Mouse (Mus musculus) CH12.LX (cell line): ENCODE data around the gene Sbf2. TPM values are rescaled to one million over a fixed set of nuclear protein-coding genes. Genes with fewer than 3 reads are reported as not detected.

Source experiments
- DNase-seq: peaks from one replicate; pipeline ENCODE4 v3.0.0-alpha.2; 2013; ENCODE audit errors: extremely low read depth
- H3K27ac ChIP-seq: 2 replicates; pipeline ENCODE4 v1.5.1; 2012; ENCODE audit warnings: low read depth, mild to moderate bottlenecking, control low read depth, moderate library complexity; ENCODE audit not compliant: insufficient read depth
- H3K27me3 ChIP-seq: replicated peaks from 2 replicates; pipeline ENCODE3; 2012; ENCODE audit warnings: inconsistent platforms
- H3K36me3 ChIP-seq, 2 experiments: replicated peaks in 1 of 2; 2 replicates each; pipeline versions ENCODE3 to v1.6.1; 2012; ENCODE audit warnings: inconsistent platforms in 1 of 2, low read length in 1 of 2, mild to moderate bottlenecking in 1 of 2, mixed read lengths in 1 of 2, moderate library complexity in 1 of 2; ENCODE audit not compliant: control insufficient read depth in 1 of 2, insufficient read depth in 1 of 2
- H3K4me1 ChIP-seq, 2 experiments: 2 replicates each; pipeline ENCODE4 v1.6.1; 2012; ENCODE audit warnings: inconsistent platforms in 1 of 2, moderate library complexity in 1 of 2; ENCODE audit not compliant: insufficient read depth in 2 of 2, control insufficient read depth in 1 of 2
- H3K4me2 ChIP-seq: 2 replicates; pipeline ENCODE4 v1.6.1; 2012; ENCODE audit warnings: low read depth, mild to moderate bottlenecking, control low read depth; ENCODE audit not compliant: poor library complexity, insufficient read depth, severe bottlenecking
- H3K4me3 ChIP-seq, 3 experiments: fragments of 150-350 bp in 1 of 3; sonication (generic) in 1 of 3; replicated peaks in 1 of 3; 2 replicates each; pipeline versions ENCODE3 to v1.5.1; 2011 to 2012; ENCODE audit warnings: low read depth in 2 of 3, low read length in 2 of 3, mild to moderate bottlenecking in 2 of 3, moderate library complexity in 2 of 3, control low read depth in 1 of 3, improper control_type of control experiment in 1 of 3, inconsistent platforms in 1 of 3, mixed read lengths in 1 of 3; ENCODE audit not compliant: poor library complexity in 1 of 3
- H3K79me2 ChIP-seq: replicated peaks from 2 replicates; pipeline ENCODE4 v1.6.1; 2012; ENCODE audit warnings: mild to moderate bottlenecking, moderate library complexity; ENCODE audit not compliant: control insufficient read depth, poor library complexity, insufficient read depth, severe bottlenecking; ENCODE audit errors: extremely low read depth
- H3K9ac ChIP-seq: 2 replicates; pipeline ENCODE4 v1.6.1; 2012; ENCODE audit warnings: low read depth, mild to moderate bottlenecking, control low read depth, moderate library complexity; ENCODE audit not compliant: insufficient read depth
- H3K9me3 ChIP-seq: replicated peaks from 2 replicates; pipeline ENCODE3; 2012; ENCODE audit warnings: low read length, inconsistent platforms, mixed read lengths
- BHLHE40 ChIP-seq: IDR thresholded peaks from 2 replicates; pipeline ENCODE4 v1.6.1; 2011; ENCODE audit warnings: mild to moderate bottlenecking, low read depth, low read length, improper control_type of control experiment
- E2F4 ChIP-seq: IDR thresholded peaks from 2 replicates; pipeline ENCODE4 v1.6.1; 2011; ENCODE audit warnings: low read depth, low read length, improper control_type of control experiment; ENCODE audit not compliant: insufficient replicate concordance
- ELF1 ChIP-seq: IDR thresholded peaks from 2 replicates; pipeline ENCODE4 v1.6.1; 2014; ENCODE audit warnings: low read depth, mild to moderate bottlenecking, inconsistent platforms, low read length, improper control_type of control experiment
- ETS1 ChIP-seq: conservative IDR thresholded peaks from 2 replicates; pipeline ENCODE4 v1.6.1; 2012; ENCODE audit warnings: low read depth, mild to moderate bottlenecking, inconsistent platforms, low read length, improper control_type of control experiment, moderate library complexity
- JUND ChIP-seq: conservative IDR thresholded peaks from 2 replicates; pipeline ENCODE4 v1.6.1; 2011; ENCODE audit warnings: low read depth, low read length, improper control_type of control experiment
- MAZ ChIP-seq: IDR thresholded peaks from 2 replicates; pipeline ENCODE4 v1.6.1; 2012; ENCODE audit warnings: low read depth, mild to moderate bottlenecking, inconsistent platforms, low read length, improper control_type of control experiment, moderate library complexity
- MEF2A ChIP-seq: IDR thresholded peaks from 2 replicates; pipeline ENCODE4 v1.6.1; 2014; ENCODE audit warnings: low read depth, mild to moderate bottlenecking, inconsistent platforms, low read length, improper control_type of control experiment, borderline replicate concordance
- MYC ChIP-seq: IDR thresholded peaks from 2 replicates; pipeline ENCODE4 v1.6.1; 2011; ENCODE audit warnings: low read depth, mild to moderate bottlenecking, improper control_type of control experiment, low read length
- NELFE ChIP-seq: IDR thresholded peaks from 2 replicates; pipeline ENCODE4 v1.6.1; 2011; ENCODE audit warnings: low read depth, low read length, improper control_type of control experiment
- PAX5 ChIP-seq: IDR thresholded peaks from 2 replicates; pipeline ENCODE4 v1.6.1; 2012; ENCODE audit warnings: low read length, inconsistent platforms, mixed read lengths
- POLR2A ChIP-seq: IDR thresholded peaks from 2 replicates; pipeline ENCODE4 v1.6.1; 2011; ENCODE audit warnings: low read depth, mild to moderate bottlenecking, improper control_type of control experiment, low read length
- RAD21 ChIP-seq: IDR thresholded peaks from 2 replicates; pipeline ENCODE4 v1.6.1; 2011; ENCODE audit warnings: low read depth, mild to moderate bottlenecking, low read length, improper control_type of control experiment, moderate library complexity
- RCOR1 ChIP-seq: conservative IDR thresholded peaks from 2 replicates; pipeline ENCODE4 v1.6.1; 2012; ENCODE audit warnings: low read depth, mild to moderate bottlenecking, inconsistent platforms, low read length, improper control_type of control experiment
- TBP ChIP-seq: conservative IDR thresholded peaks from 2 replicates; pipeline ENCODE4 v1.6.1; 2011; ENCODE audit warnings: low read depth, low read length, improper control_type of control experiment
- TCF12 ChIP-seq: IDR thresholded peaks from 2 replicates; pipeline ENCODE4 v1.6.1; 2014; ENCODE audit warnings: low read depth, mild to moderate bottlenecking, inconsistent platforms, low read length, improper control_type of control experiment
- USF1 ChIP-seq: IDR thresholded peaks from 2 replicates; pipeline ENCODE4 v1.6.1; 2014; ENCODE audit warnings: low read depth, mild to moderate bottlenecking, inconsistent platforms, low read length, improper control_type of control experiment
- ZMIZ1 ChIP-seq: IDR thresholded peaks from 2 replicates; pipeline ENCODE4 v1.6.1; 2012; ENCODE audit warnings: low read depth, mild to moderate bottlenecking, inconsistent platforms, low read length, improper control_type of control experiment
- dilution Hi-C: fragments of 300-500 bp; cut with MboI; formaldehyde crosslinking; loops from 2 replicates; pipeline ENCODE4 v1.14.3; 2020; ENCODE audit warnings: low sequenced_read_pairs; ENCODE audit not compliant: extremely low pct_unique_long_range_greater_than_20kb, extremely low pct_ligation_motif_present
- in situ Hi-C: fragments of 300-500 bp; cut with MboI; formaldehyde crosslinking; loops from 3 replicates; pipeline ENCODE4 v1.14.3; 2019; ENCODE audit warnings: low sequenced_read_pairs, low pct_ligation_motif_present, low pct_unique_long_range_greater_than_20kb, mixed read lengths
- polyA plus RNA-seq: library from polyadenylated mRNA; unstranded; fragments of >175 nt; gene quantifications from 2 replicates; pipeline ENCODE4 v1.2.1, GENCODE M21; 2012; ENCODE audit warnings: low read depth; ENCODE audit not compliant: insufficient read length
- total RNA-seq, 2 experiments: library from RNA; depleted of rRNA; stranded (reverse); fragments of 300-350 nt in 1 of 2; fragments of >200 nt in 1 of 2; gene quantifications; 2 replicates each; pipeline ENCODE4 v1.2.3; 2012 to 2014

Sbf2 gene
- total and polyA plus RNA-seq, 3 experiments = 9.5 to 21.5 (median 11.4) TPM

- H3K79me2 ChIP-seq = no peaks in the 10 kb centered on the region
- H3K36me3 ChIP-seq = no peaks in the 10 kb centered on the region
- no peak for TF ChIP-seq USF1
- no peak for TF ChIP-seq ZMIZ1
- TF ChIP-seq ETS1 = no peak
- TF ChIP-seq TBP = no peak
- TF ChIP-seq MEF2A = no peak
- no peak for TF ChIP-seq NELFE
- TF ChIP-seq TCF12 = no peak
- TF ChIP-seq RAD21 = no peak
- no peak overlapping the region for H3K4me2 ChIP-seq
- H3K27me3 ChIP-seq = no peaks in the 10 kb centered on the region
- no peak for DNase-seq
- no peak overlapping the region for H3K9ac ChIP-seq
- in situ Hi-C loops (no loop called here), dilution Hi-C loops (no loop called here)
- H3K4me3 ChIP-seq = no peak overlapping the region
- peaks cover 8% of the 10 kb centered on the region for H3K9me3 ChIP-seq
- H3K27ac ChIP-seq = no peak overlapping the region
- peaks cover 0 to 1% of the 10 kb centered on the region in 2 experiments; a peak in 2 of 4 replicates for H3K4me1 ChIP-seq
Measured at GRCm38 (mm10) chr7:110651091-110651490, 36.4 kb upstream of the Sbf2 start.

- peaks cover 3 to 7% of the 10 kb centered on the region in 2 experiments; a peak in 3 of 4 replicates for H3K4me1 ChIP-seq
- dilution Hi-C loops (no loop called here), in situ Hi-C loops (no loop called here)
- DNase-seq = no peak
- no peak overlapping the region for H3K4me2 ChIP-seq
- no peak overlapping the region for H3K9ac ChIP-seq
- no peak overlapping the region for H3K4me3 ChIP-seq
- H3K27ac ChIP-seq = no peak overlapping the region
- H3K27me3 ChIP-seq = no peaks in the 10 kb centered on the region
- H3K79me2 ChIP-seq = no peaks in the 10 kb centered on the region
- peaks cover 8% of the 10 kb centered on the region for H3K9me3 ChIP-seq
- TF ChIP-seq MAZ (no peak), ETS1 (no peak), POLR2A (no peak), ELF1 (no peak), BHLHE40 (no peak), E2F4 (no peak), PAX5 (no peak), RCOR1 (no peak), MYC (no peak), JUND (no peak)
- H3K36me3 ChIP-seq = no peaks in the 10 kb centered on the region
Measured at GRCm38 (mm10) chr7:110650491-110650890, 35.8 kb upstream of the Sbf2 start.
